Mouse (Mus musculus) testis, postnatal 10 days (tissue): ENCODE results near the gene Mnat1.

Experiments
- DNase-seq: peaks from one replicate; pipeline ENCODE4 v3.0.0; 2021; ENCODE audit warnings: low spot score

The Mnat1 gene

DNA sequence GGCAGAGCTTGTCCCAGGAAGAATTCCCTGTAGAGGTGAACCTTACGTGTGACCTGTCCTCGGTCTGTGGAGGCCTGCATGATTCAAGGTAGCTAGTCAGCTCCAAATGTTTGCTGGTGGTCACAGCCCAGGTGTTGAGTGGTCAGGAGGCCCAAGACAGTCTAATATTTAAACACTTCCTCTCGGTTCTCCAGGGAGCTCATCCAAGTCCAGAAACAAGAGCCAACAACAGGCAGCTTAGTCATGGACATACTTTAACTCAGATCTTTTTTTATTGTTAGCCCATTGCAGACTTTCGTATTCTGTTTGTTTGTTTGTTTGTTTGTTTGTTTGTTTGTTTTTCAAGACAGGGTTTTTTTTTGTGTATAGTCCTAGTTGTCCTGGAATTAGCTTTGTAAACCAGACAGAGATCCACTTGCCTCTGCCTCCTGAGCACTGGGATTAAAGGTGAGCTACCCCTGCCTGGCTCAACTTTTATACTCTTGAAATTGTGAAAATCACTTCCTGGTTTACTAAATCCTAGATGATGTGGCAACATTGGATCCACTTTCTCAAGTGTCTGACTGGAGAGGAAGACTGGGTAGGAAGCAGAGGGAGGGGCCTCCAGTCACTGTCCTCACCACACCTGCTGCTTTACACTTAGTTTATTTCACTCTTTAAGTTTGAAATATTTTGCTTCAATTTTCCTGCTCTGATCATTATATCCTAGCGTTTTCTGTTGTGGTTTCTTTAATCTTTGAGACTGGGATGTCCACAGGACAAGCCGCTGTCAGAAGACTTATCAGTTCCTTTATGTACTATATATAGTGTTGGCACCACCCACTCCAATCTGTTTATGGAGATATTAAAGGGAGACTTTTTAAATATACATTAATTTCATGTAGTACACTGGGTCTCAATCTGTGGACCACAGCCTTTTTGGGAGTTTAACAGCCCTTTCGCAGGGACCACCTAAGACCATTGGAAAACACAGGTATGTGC is 194.5 kb downstream of the Mnat1 start:
- no peak for DNase-seq
